Mouse (Mus musculus): ENCODE results near the gene Cmtr2. TPM values are rescaled to one million over a fixed set of nuclear protein-coding genes. Genes with fewer than 3 reads are reported as not detected.

The Cmtr2 gene
- polyA plus RNA-seq (2017; shearing (Covaris generic)): 11.4 TPM

GRCm38 (mm10) chr8:110215365-110215764 is at the start of gene Cmtr2:
TSS of gene Cmtr2 (plus strand) at chr8:110215665.

GRCm38 (mm10) chr8:110168046-110168445 is 47.4 kb upstream of the Cmtr2 start, which contains the start of gene Calb2:
TSS of gene Calb2 (minus strand) at chr8:110168210.

GRCm38 (mm10) chr8:110266741-110267140 is 51.3 kb downstream of the Cmtr2 start, which contains the start of gene Hydin:
TSS of gene Hydin (plus strand) at chr8:110266977.

Other genes with a start within 250 kb of the Cmtr2 start
- not detected for gene Tat, start 225.2 kb upstream of the Cmtr2 start, polyA plus RNA-seq (2017; shearing (Covaris generic))
- gene Chst4, start 175.9 kb upstream of the Cmtr2 start, polyA plus RNA-seq (2017; shearing (Covaris generic)): not detected
- gene Zfp612, start 135.9 kb upstream of the Cmtr2 start, polyA plus RNA-seq (2017; shearing (Covaris generic)): 2.7 TPM
- not detected for gene Gm21964, start 114.5 kb upstream of the Cmtr2 start, polyA plus RNA-seq (2017; shearing (Covaris generic))
- not detected for gene Gm17720, start 112.9 kb upstream of the Cmtr2 start, polyA plus RNA-seq (2017; shearing (Covaris generic))
- gene Calb2, start 47.5 kb upstream of the Cmtr2 start, polyA plus RNA-seq (2017; shearing (Covaris generic)): not detected
- 0.04 TPM for gene Hydin, start 51.3 kb downstream of the Cmtr2 start, polyA plus RNA-seq (2017; shearing (Covaris generic))

All from activated CD4-positive, CD25-positive, alpha-beta regulatory T cell, adult 9 weeks (primary cell).